In genomic region chr8:108732500-108732899, GRCm38 (mm10) we compare ENCODE assay signal across 16 mouse cellular contexts.
DNase-seq lines count a peak whose midpoint lies in the region; ATAC-seq and TF ChIP-seq lines count a peak whose summit lies in the region.
"Had no signal": no experiment of that assay in that cellular context is flagged by ENCODE, and none has a peak within 500 bp of the region (broad histone marks: within the 10 kb centered on the region; RNA-seq: fewer than 3 reads in every experiment).

No protein-coding gene starts in this region.

- peaks cover 83% of the 10 kb centered on the region for H3K4me1 ChIP-seq in hindbrain, embryonic 12.5 days
- peaks cover 34% of the 10 kb centered on the region for H3K4me1 ChIP-seq in hindbrain, embryonic 11.5 days (replicated peaks; ENCODE audit: control insufficient read depth, insufficient read depth, low read length)
- H3K4me1 ChIP-seq in limb, embryonic 12.5 days (replicated peaks) = peaks cover 90% of the 10 kb centered on the region
- peaks cover 94% of the 10 kb centered on the region for H3K4me1 ChIP-seq in limb, embryonic 10.5 days
- H3K4me1 ChIP-seq in stomach, embryonic 16.5 days (ENCODE audit: control insufficient read depth, insufficient read depth, low read length) = peaks cover 82% of the 10 kb centered on the region
- H3K4me1 ChIP-seq in stomach, postnatal 0 days (replicated peaks; ENCODE audit: control insufficient read depth, insufficient read depth) = peaks cover 20% of the 10 kb centered on the region

- peak overlapping the region; percentile 18 for H3K4me2 ChIP-seq in hindbrain, embryonic 12.5 days (replicated peaks)
- H3K4me2 ChIP-seq in hindbrain, embryonic 11.5 days (replicated peaks; ENCODE audit: low read depth, low read length) = no peak overlapping the region
- H3K4me2 ChIP-seq in limb, embryonic 12.5 days = no peak overlapping the region
- H3K4me2 ChIP-seq in stomach, embryonic 16.5 days (ENCODE audit: low read depth, low read length) = no peak overlapping the region
- H3K4me2 ChIP-seq in stomach, postnatal 0 days (replicated peaks; ENCODE audit: low read depth) = no peak overlapping the region
- H3K4me2 ChIP-seq: heart, embryonic 12.5 days; neural tube, embryonic 15.5 days had no signal

- H3K9me3 ChIP-seq in hindbrain, embryonic 12.5 days (replicated peaks) = no peaks in the 10 kb centered on the region
- no peaks in the 10 kb centered on the region for H3K9me3 ChIP-seq in hindbrain, embryonic 11.5 days (ENCODE audit: control insufficient read depth, low read length)
- H3K9me3 ChIP-seq in limb, embryonic 12.5 days = no peaks in the 10 kb centered on the region
- no peaks in the 10 kb centered on the region for H3K9me3 ChIP-seq in limb, embryonic 10.5 days (replicated peaks)
- no peaks in the 10 kb centered on the region for H3K9me3 ChIP-seq in stomach, embryonic 16.5 days (replicated peaks; ENCODE audit: control insufficient read depth, low read length)
- no peaks in the 10 kb centered on the region for H3K9me3 ChIP-seq in stomach, postnatal 0 days (ENCODE audit: control insufficient read depth, low read length)
- H3K9me3 ChIP-seq: heart, embryonic 12.5 days; neural tube, embryonic 15.5 days had no signal

- H3K27ac ChIP-seq in hindbrain, embryonic 12.5 days = no peak overlapping the region
- no peak overlapping the region for H3K27ac ChIP-seq in hindbrain, embryonic 11.5 days (ENCODE audit: low read depth, low read length)
- no peak overlapping the region for H3K27ac ChIP-seq in limb, embryonic 12.5 days
- H3K27ac ChIP-seq in limb, embryonic 10.5 days = no peak overlapping the region
- H3K27ac ChIP-seq in stomach, embryonic 16.5 days (ENCODE audit: low read length) = peak overlapping the region; percentile 28; the same call in 1 of the 2 replicates
- H3K27ac ChIP-seq in stomach, postnatal 0 days (replicated peaks) = no peak overlapping the region
- H3K27ac ChIP-seq: neural tube, embryonic 15.5 days had no signal

- H3K4me3 ChIP-seq in hindbrain, embryonic 12.5 days = no peak overlapping the region
- no peak overlapping the region for H3K4me3 ChIP-seq in hindbrain, embryonic 11.5 days (ENCODE audit: low read depth, low read length)
- H3K4me3 ChIP-seq in limb, embryonic 12.5 days (replicated peaks) = no peak overlapping the region
- H3K4me3 ChIP-seq in limb, embryonic 10.5 days = no peak overlapping the region
- H3K4me3 ChIP-seq in stomach, embryonic 16.5 days (replicated peaks; ENCODE audit: low read length) = no peak overlapping the region
- H3K4me3 ChIP-seq in stomach, postnatal 0 days (ENCODE audit: low read depth, low read length) = no peak overlapping the region
- H3K4me3 ChIP-seq: heart, embryonic 12.5 days; neural tube, embryonic 15.5 days had no signal

- no peak for DNase-seq in hindbrain, embryonic 11.5 days (ENCODE audit: low spot score)
- DNase-seq in limb, embryonic 10.5 days (ENCODE audit: low spot score) = no peak
- DNase-seq in stomach, postnatal 0 days (ENCODE audit: low spot score) = no peak
- no peak for DNase-seq in cerebellum, postnatal 4 days (ENCODE audit: low spot score in 2 of 2)
- DNase-seq: adrenal gland, postnatal 10 days; cerebellum, adult 18-20 months; heart, postnatal 4 days; lung, adult 18-20 months; thymus, adult 2 months had no signal

- H3K27me3 ChIP-seq in hindbrain, embryonic 12.5 days = 0 out of 2 replicates have a peak, but pooled peaks cover 4% of the 10 kb centered on the region
- no peaks in the 10 kb centered on the region for H3K27me3 ChIP-seq in hindbrain, embryonic 11.5 days (ENCODE audit: control insufficient read depth, insufficient read depth, low read length)
- H3K27me3 ChIP-seq in limb, embryonic 12.5 days = no peaks in the 10 kb centered on the region
- no peaks in the 10 kb centered on the region for H3K27me3 ChIP-seq in limb, embryonic 10.5 days (ENCODE audit: low read depth, poor library complexity, severe bottlenecking)
- no peaks in the 10 kb centered on the region for H3K27me3 ChIP-seq in stomach, embryonic 16.5 days (ENCODE audit: control insufficient read depth, insufficient read depth, low read length)
- H3K27me3 ChIP-seq in stomach, postnatal 0 days (ENCODE audit: control insufficient read depth, insufficient read depth, low read length) = no peaks in the 10 kb centered on the region
- H3K27me3 ChIP-seq: heart, embryonic 12.5 days had no signal

- ATAC-seq in hindbrain, embryonic 12.5 days (ENCODE audit: low FRiP score) = no peak
- no peak for ATAC-seq in hindbrain, embryonic 11.5 days (ENCODE audit: low FRiP score)
- no peak for ATAC-seq in limb, embryonic 12.5 days (ENCODE audit: insufficient number of reproducible peaks, insufficient read depth, low FRiP score, low TSS enrichment, low read depth)
- ATAC-seq in stomach, embryonic 16.5 days (ENCODE audit: insufficient read depth, low FRiP score) = no peak
- ATAC-seq in stomach, postnatal 0 days (ENCODE audit: low FRiP score, low TSS enrichment) = no peak
- ATAC-seq: forebrain, embryonic 16.5 days; intestine, postnatal 0 days had no signal

- 15% methylated on average over 11 of the region's 11 CpGs for WGBS in hindbrain, embryonic 12.5 days
- WGBS in hindbrain, embryonic 11.5 days = 20% methylated on average over 11 of the region's 11 CpGs
- WGBS in limb, embryonic 12.5 days = 49% methylated on average over 11 of the region's 11 CpGs
- WGBS in limb, embryonic 10.5 days = 57% methylated on average over 11 of the region's 11 CpGs
- 37% methylated on average over 11 of the region's 11 CpGs for WGBS in stomach, embryonic 16.5 days
- WGBS in stomach, postnatal 0 days = 39% methylated on average over 11 of the region's 11 CpGs

- H3K9ac ChIP-seq in hindbrain, embryonic 12.5 days = no peak overlapping the region
- no peak overlapping the region for H3K9ac ChIP-seq in hindbrain, embryonic 11.5 days (ENCODE audit: low read depth, low read length)
- 0 out of 2 replicates have a peak overlapping the region, but pooled peaks have one; percentile 0 for H3K9ac ChIP-seq in limb, embryonic 12.5 days (replicated peaks)
- no peak overlapping the region for H3K9ac ChIP-seq in stomach, embryonic 16.5 days (ENCODE audit: low read length)
- no peak overlapping the region for H3K9ac ChIP-seq in stomach, postnatal 0 days (ENCODE audit: low read length)
- H3K9ac ChIP-seq: heart, embryonic 12.5 days; neural tube, embryonic 15.5 days had no signal

- no peaks in the 10 kb centered on the region for H3K36me3 ChIP-seq in hindbrain, embryonic 12.5 days
- H3K36me3 ChIP-seq in hindbrain, embryonic 11.5 days (ENCODE audit: control insufficient read depth, insufficient read depth, low read length) = no peaks in the 10 kb centered on the region
- H3K36me3 ChIP-seq in limb, embryonic 12.5 days = no peaks in the 10 kb centered on the region
- H3K36me3 ChIP-seq in limb, embryonic 10.5 days = no peaks in the 10 kb centered on the region
- H3K36me3 ChIP-seq in stomach, embryonic 16.5 days (ENCODE audit: control insufficient read depth, insufficient read depth, low read length) = no peaks in the 10 kb centered on the region
- no peaks in the 10 kb centered on the region for H3K36me3 ChIP-seq in stomach, postnatal 0 days (ENCODE audit: control insufficient read depth, insufficient read depth, low read length)
- H3K36me3 ChIP-seq: heart, embryonic 12.5 days; neural tube, embryonic 15.5 days had no signal

- TF ChIP-seq EP300 in stomach, postnatal 0 days (optimal IDR thresholded peaks at IDR 0.05) = no peak

- TF ChIP-seq CTCF in stomach, postnatal 0 days (IDR thresholded peaks at IDR 0.05; ENCODE audit: low read depth) = no peak
